Mouse (Mus musculus) intestine, embryonic 16.5 days (tissue): ENCODE measurements around the gene Arhgap31. TPM values are rescaled to one million over a fixed set of nuclear protein-coding genes. Genes with fewer than 3 reads are reported as not detected.

Experiments
- ATAC-seq: fragments of 200-750 bp; cut with Nextera tagmentation; 2 replicates; pipeline ENCODE4 v1.8.0; 2017; ENCODE audit warnings: moderate TSS enrichment, moderate library complexity
- H3K27ac ChIP-seq: fragments of 300-500 bp; sonication (generic); 2 replicates; pipeline ENCODE4 v1.5.1; 2014; ENCODE audit warnings: mild to moderate bottlenecking, low read length
- H3K27me3 ChIP-seq: fragments of 300-500 bp; sonication (generic); replicated peaks from 2 replicates; pipeline ENCODE4 v1.6.1; 2014; ENCODE audit warnings: low read length, control low read depth, mixed read lengths; ENCODE audit not compliant: control insufficient read depth, insufficient read depth
- H3K36me3 ChIP-seq: fragments of 300-500 bp; sonication (generic); 2 replicates; pipeline ENCODE4 v1.6.1; 2014; ENCODE audit warnings: low read length, control low read depth; ENCODE audit not compliant: control insufficient read depth, insufficient read depth
- H3K4me1 ChIP-seq: fragments of 300-500 bp; sonication (generic); 2 replicates; pipeline ENCODE4 v1.6.1; 2014; ENCODE audit warnings: low read length, control low read depth, mixed read lengths; ENCODE audit not compliant: control insufficient read depth, insufficient read depth
- H3K4me2 ChIP-seq: fragments of 300-500 bp; sonication (generic); 2 replicates; pipeline ENCODE4 v1.6.1; 2014; ENCODE audit warnings: low read depth, low read length, control low read depth
- H3K4me3 ChIP-seq: fragments of 300-500 bp; sonication (generic); 2 replicates; pipeline ENCODE4 v1.5.1; 2014; ENCODE audit warnings: mild to moderate bottlenecking, low read length
- H3K9ac ChIP-seq: fragments of 300-500 bp; sonication (generic); 2 replicates; pipeline ENCODE4 v1.6.1; 2014; ENCODE audit warnings: low read depth, low read length
- H3K9me3 ChIP-seq: fragments of 300-500 bp; sonication (generic); 2 replicates; pipeline ENCODE4 v1.6.1; 2016; ENCODE audit warnings: low read length, control low read depth; ENCODE audit not compliant: control insufficient read depth
- WGBS: fragments of 180-500 bp; shearing (Covaris S2); extraction: QIAGEN DNeasy Blood & Tissue Kit; methylation state at CpG from one replicate; pipeline ENCODE4 v1.1.7; 2014; 5-methylcytosine and 5-hydroxymethylcytosine counted together
- polyA plus RNA-seq: library from polyadenylated mRNA; unstranded; fragments of >200 nt; fragmentation: Nextera tagmentation; extraction: Ambion mirVana; gene quantifications from 2 replicates; pipeline ENCODE4 v1.2.1, GENCODE M21; 2015

Gene Arhgap31
- polyA plus RNA-seq, 1 experiment from 2014 or later: 5.7 TPM

DNA sequence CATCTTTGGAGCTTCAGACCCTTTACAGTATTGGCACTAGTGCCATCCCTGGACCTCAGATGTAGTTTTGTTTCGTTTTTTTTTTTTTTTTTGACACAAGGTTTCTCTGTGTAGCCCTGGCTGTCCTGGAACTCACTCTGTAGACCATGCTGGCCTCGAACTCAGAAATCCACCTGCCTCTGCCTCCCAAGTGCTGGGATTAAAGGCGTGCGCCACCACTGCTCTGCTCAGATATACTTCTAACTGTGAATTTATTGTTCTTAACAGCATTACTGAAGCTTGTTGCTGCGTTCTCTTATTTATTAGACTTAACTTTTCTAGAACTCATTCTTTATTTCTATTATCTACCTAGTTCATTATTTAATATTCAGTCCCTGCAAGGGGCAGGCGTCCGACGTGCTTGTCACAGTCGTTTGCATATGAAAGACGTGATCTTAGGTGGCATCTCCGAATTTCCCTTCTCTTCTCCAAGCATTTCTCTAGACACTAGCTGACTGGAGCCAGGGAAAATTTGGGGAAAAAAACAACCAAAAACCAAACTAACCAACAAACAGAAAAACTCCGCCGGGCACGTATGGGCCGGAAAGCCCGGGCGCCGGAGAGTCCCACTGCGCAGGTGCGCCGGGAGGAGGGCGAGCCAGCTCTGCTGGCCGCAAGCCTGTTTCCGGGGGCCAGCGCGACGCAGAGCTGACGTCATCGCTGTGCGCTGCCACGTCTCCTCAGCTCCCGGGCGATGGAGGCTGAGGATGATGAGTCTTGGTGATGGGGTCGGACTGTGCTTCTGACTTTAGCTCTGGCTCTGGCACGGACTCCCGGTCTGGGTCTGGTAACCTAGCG lies 150.7 kb downstream of the Arhgap31 start:
- peaks cover 7% of the 10 kb centered on the region for H3K4me1 ChIP-seq
- ATAC-seq: peak; percentile 99
- 7% methylated on average over 35 of the region's 37 CpGs for WGBS
- no peaks in the 10 kb centered on the region for H3K36me3 ChIP-seq
- H3K27me3 ChIP-seq: no peaks in the 10 kb centered on the region
- H3K9ac ChIP-seq: peak overlapping the region; percentile 94
- peak overlapping the region; percentile 49 for H3K4me2 ChIP-seq
- no peaks in the 10 kb centered on the region for H3K9me3 ChIP-seq
- peak overlapping the region; percentile 94 for H3K4me3 ChIP-seq
- peak overlapping the region; percentile 73 for H3K27ac ChIP-seq

GRCm38 (mm10) chr16:38558221-38558748 lies 154.8 kb downstream of the Arhgap31 start, which contains the start of gene Tmem39a:
Gene Tmem39a, plus strand, starts transcription at chr16:38558698.
- 82% methylated on average over 3 of the region's 3 CpGs for WGBS
- H3K9ac ChIP-seq: no peak within 1 kb of the TSS
- H3K36me3 ChIP-seq: no peaks in the 10 kb centered on the region
- no peak within 1 kb of the TSS for H3K4me2 ChIP-seq
- ATAC-seq: no peak
- H3K9me3 ChIP-seq: no peaks in the 10 kb centered on the region
- no peak within 1 kb of the TSS for H3K4me3 ChIP-seq
- H3K4me1 ChIP-seq: no peaks in the 10 kb centered on the region
- H3K27ac ChIP-seq: no peak within 1 kb of the TSS
- 0 out of 2 replicates have a peak, but pooled peaks cover 5% of the 10 kb centered on the region for H3K27me3 ChIP-seq

DNA sequence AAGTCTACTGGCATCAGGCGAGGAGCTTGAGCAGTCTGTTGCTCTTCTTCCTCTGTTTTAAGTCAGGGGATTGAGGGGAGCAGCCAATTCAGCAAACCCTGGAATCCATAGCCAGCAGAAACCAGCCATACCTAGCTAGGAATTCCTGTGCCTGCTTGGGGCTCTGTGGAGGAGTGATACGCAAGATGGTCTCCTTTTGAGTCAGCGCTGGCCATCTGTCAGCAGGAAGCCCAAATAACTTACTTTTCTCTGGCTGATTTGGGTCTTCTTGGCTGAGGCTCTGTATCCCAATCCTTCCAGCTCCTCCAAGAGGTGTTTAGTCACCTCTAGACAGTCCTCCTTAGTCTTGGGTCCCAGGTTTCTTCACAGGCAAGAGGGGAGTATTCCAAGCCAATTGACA lies 157.1 kb downstream of the Arhgap31 start:
- Histone ChIP-seq H3K36me3 (no peaks in the 10 kb centered on the region), H3K9ac (no peak overlapping the region), H3K27me3 (peaks cover 8% of the 10 kb centered on the region; the same call in 1 of the 2 replicates), H3K4me3 (no peak overlapping the region), H3K4me1 (no peaks in the 10 kb centered on the region), H3K9me3 (no peaks in the 10 kb centered on the region), H3K4me2 (no peak overlapping the region), H3K27ac (no peak overlapping the region)
- 84% methylated on average over 3 of the region's 3 CpGs for WGBS
- ATAC-seq: no peak

GRCm38 (mm10) chr16:38549479-38550396 lies 163.3 kb downstream of the Arhgap31 start, which contains the start of gene Poglut1:
Gene Poglut1, minus strand, starts transcription at chr16:38550258.
- WGBS: 2% methylated on average over 54 of the region's 54 CpGs
- peak within 1 kb of the TSS; percentile 88 for H3K9ac ChIP-seq
- H3K4me2 ChIP-seq: peak within 1 kb of the TSS; percentile 94
- H3K4me1 ChIP-seq: peaks cover 14% of the 10 kb centered on the region; the same call in 1 of the 2 replicates
- ATAC-seq: peak; percentile 92
- peak within 1 kb of the TSS; percentile 91 for H3K4me3 ChIP-seq
- no peaks in the 10 kb centered on the region for H3K9me3 ChIP-seq
- H3K27ac ChIP-seq: no peak within 1 kb of the TSS; the same call in 1 of the 2 replicates
- 0 out of 2 replicates have a peak, but pooled peaks cover under 1% of the 10 kb centered on the region for H3K36me3 ChIP-seq
- H3K27me3 ChIP-seq: peaks cover 8% of the 10 kb centered on the region; the same call in 1 of the 2 replicates

Other genes with a start within 250 kb of the Arhgap31 start
- gene Timmdc1, start 190.6 kb downstream of the Arhgap31 start, polyA plus RNA-seq: 22.6 and 23.6 TPM in 2 replicates
- gene Poglut1, start 163.0 kb downstream of the Arhgap31 start, polyA plus RNA-seq: 31.5 and 33.9 TPM in 2 replicates
- gene Tmem39a, start 154.6 kb downstream of the Arhgap31 start, polyA plus RNA-seq: 81.4 and 83.2 TPM in 2 replicates
- gene B4galt4, start 29.0 kb upstream of the Arhgap31 start, polyA plus RNA-seq: 21.7 and 22.0 TPM in 2 replicates
- gene Upk1b, start 87.1 kb upstream of the Arhgap31 start, polyA plus RNA-seq: 12.0 and 13.6 TPM in 2 replicates
- not detected in 2 replicates for gene 4930435E12Rik, start 115.5 kb upstream of the Arhgap31 start, polyA plus RNA-seq
- gene Igsf11, start 179.4 kb upstream of the Arhgap31 start, polyA plus RNA-seq: 0.81 and 1.2 TPM in 2 replicates